Mouse (Mus musculus) midbrain, embryonic 10.5 days (tissue): ENCODE data around the gene Samd14. TPM values are rescaled to one million over a fixed set of nuclear protein-coding genes. Genes with fewer than 3 reads are reported as not detected.

Source experiments
- DNase-seq: peaks from one replicate; pipeline ENCODE4 v3.0.0-alpha.2; 2017; ENCODE audit warnings: low spot score
- H3K27ac ChIP-seq: fragments of 300-500 bp; sonication (generic); replicated peaks from 2 replicates; pipeline ENCODE4 v1.5.1; 2016; ENCODE audit warnings: mild to moderate bottlenecking
- H3K27me3 ChIP-seq: fragments of 300-500 bp; sonication (generic); 2 replicates; pipeline ENCODE4 v1.6.1; 2016; ENCODE audit warnings: low read depth, mild to moderate bottlenecking; ENCODE audit not compliant: poor library complexity, severe bottlenecking
- H3K36me3 ChIP-seq: fragments of 300-500 bp; sonication (generic); 2 replicates; pipeline ENCODE4 v1.6.1; 2016; ENCODE audit warnings: mild to moderate bottlenecking, moderate library complexity
- H3K4me1 ChIP-seq: fragments of 300-500 bp; sonication (generic); 2 replicates; pipeline ENCODE4 v1.6.1; 2016
- H3K4me3 ChIP-seq: fragments of 300-500 bp; sonication (generic); 2 replicates; pipeline ENCODE4 v1.5.1; 2016; ENCODE audit warnings: mild to moderate bottlenecking, moderate library complexity
- H3K9me3 ChIP-seq: fragments of 300-500 bp; sonication (generic); replicated peaks from 2 replicates; pipeline ENCODE4 v1.6.1; 2016; ENCODE audit warnings: mild to moderate bottlenecking
- WGBS: fragments of 180-500 bp; shearing (Covaris S2); methylation state at CpG from one replicate; pipeline ENCODE4 v1.1.7; 2016; 5-methylcytosine and 5-hydroxymethylcytosine counted together
- polyA plus RNA-seq: library from polyadenylated mRNA; unstranded; fragments of >200 nt; fragmentation: Nextera tagmentation; extraction: Ambion mirVana; gene quantifications from 2 replicates; pipeline ENCODE4 v1.2.1, GENCODE M21; 2016

Samd14 gene
- polyA plus RNA-seq, 1 experiment from 2014 or later: 40.8 TPM

DNA sequence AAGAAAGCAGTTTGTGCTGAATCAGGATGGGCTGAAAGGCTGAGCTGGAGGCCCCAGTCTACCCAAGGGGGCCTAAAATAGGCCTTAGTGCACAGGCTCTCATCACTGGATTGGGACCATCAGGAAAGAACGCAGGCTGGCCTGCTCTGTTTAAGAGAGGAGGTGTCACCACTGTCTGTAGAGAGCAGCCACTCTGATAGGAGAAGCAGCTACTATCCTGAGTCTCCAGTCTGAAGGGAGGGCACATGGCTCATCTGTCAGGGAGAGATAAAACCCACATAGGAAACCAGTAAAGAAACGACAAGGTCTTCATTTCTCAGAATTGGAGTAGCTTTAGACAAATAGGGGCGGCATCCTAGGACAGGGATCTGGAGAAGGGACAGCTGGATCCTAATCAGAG, 2.4 kb downstream of the Samd14 start:
- H3K4me3 ChIP-seq: peak overlapping the region; percentile 93

DNA sequence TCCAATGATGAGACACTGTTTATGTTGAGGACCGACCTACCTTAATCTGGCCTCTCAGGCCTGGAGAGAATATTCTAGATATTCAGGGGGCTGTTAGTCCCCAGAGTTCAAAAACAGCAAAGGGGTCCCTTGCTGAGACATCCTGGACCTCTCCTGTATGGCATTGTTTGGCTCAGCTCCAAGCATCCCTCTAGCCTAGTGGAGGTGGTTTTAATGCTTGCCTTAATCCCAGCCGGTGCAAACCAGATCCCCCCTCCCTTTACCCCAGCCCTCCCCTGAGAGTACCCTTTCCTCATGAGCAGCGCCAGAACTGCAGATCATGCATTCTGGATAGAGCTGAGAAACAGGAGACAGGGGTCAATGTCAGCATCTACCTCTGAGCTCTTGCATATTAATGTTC, 2.8 kb downstream of the Samd14 start:
- no peak for DNase-seq
- peak overlapping the region; percentile 93 for H3K4me3 ChIP-seq
- peaks cover 48% of the 10 kb centered on the region for H3K36me3 ChIP-seq
- H3K27ac ChIP-seq: peak overlapping the region; percentile 97
- no peaks in the 10 kb centered on the region for H3K27me3 ChIP-seq
- WGBS: 44% methylated on average over 3 of the region's 3 CpGs
- no peaks in the 10 kb centered on the region for H3K9me3 ChIP-seq
- H3K4me1 ChIP-seq: peaks cover 60% of the 10 kb centered on the region

More for the DNA sequence above, 2.4 kb downstream of the Samd14 start:
- Histone ChIP-seq H3K9me3 (no peaks in the 10 kb centered on the region), H3K4me1 (peaks cover 63% of the 10 kb centered on the region), H3K27me3 (no peaks in the 10 kb centered on the region), H3K27ac (peak overlapping the region; percentile 97), H3K36me3 (peaks cover 44% of the 10 kb centered on the region)
- DNase-seq: no peak
- 67% methylated on average over 3 of the region's 3 CpGs for WGBS

DNA sequence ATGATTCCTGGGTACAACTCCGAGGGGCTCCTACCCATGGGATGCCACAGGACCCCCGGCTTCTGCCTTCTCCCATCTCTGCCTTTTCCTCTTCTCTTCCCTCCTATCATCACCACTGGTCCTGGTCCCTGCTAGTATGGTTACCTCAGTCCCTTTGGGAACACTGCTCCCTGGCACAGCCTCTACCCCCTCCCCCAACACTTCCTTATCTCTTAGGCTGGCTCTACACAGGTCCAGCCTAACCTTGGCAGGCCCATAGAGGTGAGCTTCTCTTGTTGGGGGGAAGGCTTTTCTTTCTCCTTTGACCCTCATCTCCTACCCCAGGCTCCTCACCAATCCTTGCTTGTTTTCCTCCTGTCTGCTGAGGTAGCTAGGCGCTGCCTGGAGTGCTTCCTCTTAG, 5.8 kb downstream of the Samd14 start:
- 83% methylated on average over 3 of the region's 3 CpGs for WGBS
- peak overlapping the region; percentile 33 for H3K27ac ChIP-seq
- H3K27me3 ChIP-seq: peaks cover 25% of the 10 kb centered on the region
- peaks cover 78% of the 10 kb centered on the region for H3K36me3 ChIP-seq
- no peak for DNase-seq
- no peak overlapping the region for H3K4me3 ChIP-seq
- H3K4me1 ChIP-seq: peaks cover 36% of the 10 kb centered on the region
- no peaks in the 10 kb centered on the region for H3K9me3 ChIP-seq

DNA sequence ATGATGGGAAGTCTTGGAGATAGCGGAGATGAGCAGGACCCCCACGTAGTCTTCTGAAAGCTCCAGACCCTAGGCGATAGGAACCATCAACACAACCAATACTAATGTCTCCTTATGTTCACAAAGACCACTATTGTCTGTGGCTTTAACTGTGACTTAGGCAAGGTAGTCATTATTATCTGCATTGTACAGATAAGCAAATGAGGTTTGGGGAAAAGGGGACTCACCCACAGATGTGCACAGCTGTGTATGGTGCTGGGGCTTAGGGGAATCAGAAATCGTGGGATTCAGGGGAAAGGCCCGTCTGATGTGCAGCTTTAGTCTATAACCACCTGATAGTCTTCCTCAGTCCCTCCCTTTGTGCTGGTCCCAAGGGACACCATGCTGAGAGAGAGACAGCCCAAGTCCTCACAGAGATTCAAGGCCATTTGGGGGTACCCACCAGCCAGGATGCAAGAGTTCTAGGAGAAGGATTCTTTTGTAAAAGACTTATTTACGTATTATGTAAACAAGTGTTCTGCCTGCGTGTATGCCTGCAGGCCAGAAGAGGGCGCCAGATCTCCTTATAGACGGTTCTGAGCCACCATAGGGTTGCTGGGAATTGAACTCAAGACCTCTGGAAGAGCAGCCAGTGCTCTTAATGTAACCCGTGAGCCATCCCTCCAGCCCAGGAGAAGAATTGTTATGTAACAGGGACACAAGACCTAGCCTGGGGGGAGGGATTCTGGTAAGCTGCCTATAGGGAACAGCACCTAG, 12.7 kb downstream of the Samd14 start:
- Histone ChIP-seq H3K4me1 (peaks cover 9% of the 10 kb centered on the region; the same call in 1 of the 2 replicates), H3K36me3 (peaks cover 88% of the 10 kb centered on the region), H3K9me3 (no peaks in the 10 kb centered on the region), H3K27ac (no peak overlapping the region), H3K4me3 (no peak overlapping the region), H3K27me3 (peaks cover 25% of the 10 kb centered on the region)
- 81% methylated on average over 10 of the region's 10 CpGs for WGBS
- no peak for DNase-seq

DNA sequence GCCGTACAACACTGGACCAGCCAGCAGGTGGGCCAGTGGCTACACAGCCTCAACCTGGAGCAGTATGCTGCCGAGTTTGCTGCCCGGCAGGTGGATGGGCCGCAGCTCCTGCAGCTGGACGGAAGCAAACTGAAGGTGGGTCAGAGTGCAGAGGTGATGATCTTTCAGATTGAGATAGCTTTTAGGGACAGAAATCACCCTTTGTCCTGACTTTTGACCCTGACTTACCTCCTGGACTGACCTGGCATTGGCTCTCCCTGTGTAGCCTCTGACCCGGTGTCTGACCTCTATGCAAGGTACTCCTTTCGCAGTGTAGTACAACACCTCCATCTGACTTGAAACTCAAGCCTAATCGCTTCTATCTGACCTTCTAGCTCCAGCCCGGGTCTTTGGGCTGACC, 13.8 kb downstream of the Samd14 start:
- H3K9me3 ChIP-seq: no peaks in the 10 kb centered on the region
- no peak overlapping the region for H3K27ac ChIP-seq
- H3K4me3 ChIP-seq: no peak overlapping the region
- peaks cover 18% of the 10 kb centered on the region for H3K27me3 ChIP-seq
- DNase-seq: no peak
- WGBS: 95% methylated on average over 9 of the region's 9 CpGs
- peaks cover 18% of the 10 kb centered on the region for H3K4me1 ChIP-seq
- H3K36me3 ChIP-seq: peaks cover 77% of the 10 kb centered on the region

DNA sequence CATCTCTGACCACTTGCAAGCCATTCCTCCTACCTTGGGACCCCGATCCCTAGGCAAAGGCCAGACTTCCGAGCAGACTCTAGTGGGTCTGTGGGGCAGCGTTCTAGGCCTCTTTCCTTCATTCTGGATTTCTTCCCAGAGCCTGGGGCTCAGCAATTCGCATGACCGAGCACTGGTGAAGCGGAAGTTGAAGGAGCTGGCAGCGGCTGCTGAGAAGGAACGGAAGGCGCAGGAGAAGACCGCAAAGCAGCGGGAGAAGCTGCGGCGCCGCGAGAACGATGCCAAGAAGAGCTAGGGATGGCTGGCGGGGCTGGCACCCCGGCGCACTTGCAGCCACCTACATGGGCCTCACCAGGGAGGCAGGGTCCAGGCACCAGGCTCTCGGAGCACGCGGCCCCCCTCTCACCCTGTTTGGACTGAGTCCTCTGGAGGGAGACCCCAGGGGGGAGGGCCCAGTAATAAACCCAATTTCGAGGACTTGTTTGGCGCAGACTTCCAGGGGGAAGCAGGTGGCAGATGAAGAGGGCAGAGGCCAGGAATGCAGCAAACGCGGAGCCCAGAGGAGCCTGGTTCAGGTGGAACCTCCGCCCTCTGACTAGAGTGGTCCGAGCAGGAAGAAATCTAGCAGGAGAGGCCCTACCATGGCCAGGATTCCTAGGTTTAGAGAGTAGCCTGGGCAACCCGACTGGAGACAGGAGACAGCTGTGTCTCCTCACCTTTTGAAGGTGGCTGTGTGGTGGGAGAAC, 14.9 kb downstream of the Samd14 start:
- Histone ChIP-seq H3K4me1 (peaks cover 18% of the 10 kb centered on the region), H3K9me3 (no peaks in the 10 kb centered on the region), H3K4me3 (no peak overlapping the region), H3K27me3 (peaks cover 6% of the 10 kb centered on the region; the same call in 1 of the 2 replicates), H3K36me3 (peaks cover 66% of the 10 kb centered on the region), H3K27ac (no peak overlapping the region; the same call in 1 of the 2 replicates)
- WGBS: 75% methylated on average over 29 of the region's 29 CpGs
- no peak for DNase-seq

DNA sequence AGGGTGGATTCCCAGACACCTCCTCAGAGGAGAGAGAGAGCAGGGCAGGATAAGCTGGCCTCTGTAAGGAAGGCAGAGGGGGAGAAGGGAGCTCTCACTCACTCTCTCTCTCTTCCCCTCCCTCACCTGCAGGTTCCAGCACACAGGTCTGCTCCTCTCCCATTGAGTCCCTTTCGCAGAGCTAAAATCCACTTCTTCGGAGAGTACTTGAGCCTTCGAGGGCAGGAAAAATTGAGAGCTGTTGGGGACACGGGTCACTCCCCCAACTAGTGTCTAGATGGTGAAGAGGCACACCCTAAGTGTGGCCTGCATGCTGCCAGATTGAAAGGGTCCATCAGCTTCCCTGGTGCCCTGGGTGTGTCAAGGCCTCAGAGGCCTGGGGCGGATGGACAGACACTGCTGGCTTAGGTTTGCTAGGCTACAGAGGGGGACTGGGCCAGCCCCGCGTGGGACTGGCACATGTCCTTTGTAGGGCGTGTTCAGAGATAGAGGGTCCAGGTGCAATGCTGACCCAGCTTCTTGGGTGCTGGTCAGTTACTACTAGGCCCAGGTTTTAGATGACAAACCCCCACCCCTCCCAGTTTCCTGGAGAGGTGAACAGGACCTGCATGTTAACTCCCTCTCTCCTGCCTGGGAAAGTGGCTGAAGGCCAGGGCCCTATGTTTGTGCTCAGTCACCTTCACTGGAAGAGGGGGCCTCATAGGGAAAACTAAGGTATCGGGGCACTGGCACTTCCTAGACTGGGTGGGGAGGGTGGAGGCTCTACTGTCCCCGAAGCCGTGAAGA, 15.7 kb downstream of the Samd14 start:
- no peak for DNase-seq
- no peak overlapping the region for H3K4me3 ChIP-seq
- WGBS: 89% methylated on average over 11 of the region's 11 CpGs
- H3K27ac ChIP-seq: 0 out of 2 replicates have a peak overlapping the region, but pooled peaks have one; percentile 33
- H3K9me3 ChIP-seq: no peaks in the 10 kb centered on the region
- peaks cover 18% of the 10 kb centered on the region for H3K4me1 ChIP-seq
- peaks cover 58% of the 10 kb centered on the region for H3K36me3 ChIP-seq
- H3K27me3 ChIP-seq: no peaks in the 10 kb centered on the region

DNA sequence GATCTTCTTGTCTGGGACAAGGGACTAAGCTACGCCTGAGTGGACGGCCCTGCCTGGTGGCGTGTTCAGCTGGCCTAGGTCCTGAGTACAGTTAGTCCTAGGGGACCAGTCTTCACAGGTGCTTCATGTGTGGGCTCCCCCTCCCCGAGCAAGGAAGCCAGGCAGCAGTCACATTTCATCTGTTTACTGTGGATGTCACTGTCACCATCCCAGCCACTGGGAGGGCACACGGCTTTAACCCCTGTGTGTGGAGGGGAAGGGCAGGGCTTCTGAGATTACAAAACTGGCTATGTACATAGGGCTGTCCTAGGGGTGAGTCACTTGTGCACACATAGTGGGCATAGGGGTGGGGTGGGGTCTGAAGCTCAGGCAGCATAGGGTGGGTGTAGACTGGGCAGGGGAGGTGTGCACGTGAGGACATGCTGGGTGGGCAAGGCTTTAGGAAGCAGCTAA, 16.4 kb downstream of the Samd14 start:
- H3K4me1 ChIP-seq: peaks cover 18% of the 10 kb centered on the region
- H3K27me3 ChIP-seq: no peaks in the 10 kb centered on the region
- 79% methylated on average over 6 of the region's 6 CpGs for WGBS
- no peaks in the 10 kb centered on the region for H3K9me3 ChIP-seq
- peaks cover 51% of the 10 kb centered on the region for H3K36me3 ChIP-seq
- DNase-seq: no peak
- no peak overlapping the region for H3K27ac ChIP-seq
- no peak overlapping the region for H3K4me3 ChIP-seq

DNA sequence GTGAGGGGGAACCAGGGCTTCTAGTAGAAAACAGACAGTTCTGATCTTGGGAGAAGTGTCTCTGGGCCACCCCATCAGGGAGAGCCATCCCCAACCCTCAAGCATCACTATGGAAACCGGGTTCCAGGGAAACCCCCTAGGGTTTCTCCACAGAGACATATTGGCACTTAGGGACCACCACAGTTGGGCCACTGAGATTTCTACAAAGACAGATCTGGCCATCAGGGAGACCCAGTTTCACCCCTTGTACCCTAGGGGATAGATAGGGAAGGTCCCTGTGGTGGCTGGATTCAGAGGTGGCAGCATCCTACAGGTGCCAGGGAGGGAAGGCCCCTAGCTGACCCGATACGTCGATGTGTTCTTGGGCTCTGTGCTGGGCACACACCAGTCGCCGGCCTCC, 17.2 kb downstream of the Samd14 start:
- H3K4me3 ChIP-seq: no peak overlapping the region
- H3K9me3 ChIP-seq: no peaks in the 10 kb centered on the region
- no peak for DNase-seq
- 86% methylated on average over 6 of the region's 6 CpGs for WGBS
- peaks cover 18% of the 10 kb centered on the region for H3K4me1 ChIP-seq
- H3K27ac ChIP-seq: no peak overlapping the region
- peaks cover 44% of the 10 kb centered on the region for H3K36me3 ChIP-seq
- no peaks in the 10 kb centered on the region for H3K27me3 ChIP-seq

DNA sequence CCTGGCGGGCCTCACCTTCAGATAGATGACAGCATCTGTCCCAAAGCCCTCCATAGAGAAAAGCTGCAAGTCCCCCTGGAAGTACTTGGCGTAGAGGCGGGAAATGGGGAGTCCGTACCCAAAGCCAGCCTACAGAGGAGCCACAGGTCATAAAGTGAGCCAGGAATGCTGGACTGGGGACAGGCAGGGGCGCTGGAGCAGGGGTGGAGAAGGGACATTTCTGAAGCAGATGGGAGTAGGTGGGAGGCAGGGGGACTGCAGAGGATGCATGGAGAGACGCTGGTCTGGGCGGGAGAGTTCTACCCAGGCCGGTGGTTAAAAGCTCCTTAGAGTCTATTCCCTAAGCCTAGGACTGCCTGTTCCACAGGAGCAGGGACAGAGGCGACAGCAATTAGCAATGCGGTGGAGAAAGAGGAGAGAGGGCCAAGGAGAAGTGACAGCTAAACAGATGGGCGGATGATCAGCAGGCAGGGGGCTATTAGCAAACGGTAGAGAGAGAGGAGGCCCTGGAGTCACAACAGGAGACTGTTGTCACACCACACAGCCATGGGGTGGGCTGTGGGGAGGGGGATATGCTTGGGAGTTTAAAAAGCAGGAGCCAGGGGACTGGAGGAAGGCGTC, 18.3 kb downstream of the Samd14 start:
- 0 out of 2 replicates have a peak, but pooled peaks cover 4% of the 10 kb centered on the region for H3K27me3 ChIP-seq
- H3K9me3 ChIP-seq: no peaks in the 10 kb centered on the region
- 0 out of 2 replicates have a peak overlapping the region, but pooled peaks have one; percentile 23 for H3K27ac ChIP-seq
- no peak overlapping the region for H3K4me3 ChIP-seq
- DNase-seq: no peak
- H3K36me3 ChIP-seq: peaks cover 32% of the 10 kb centered on the region
- 40% methylated on average over 13 of the region's 13 CpGs for WGBS
- peaks cover 18% of the 10 kb centered on the region for H3K4me1 ChIP-seq

DNA sequence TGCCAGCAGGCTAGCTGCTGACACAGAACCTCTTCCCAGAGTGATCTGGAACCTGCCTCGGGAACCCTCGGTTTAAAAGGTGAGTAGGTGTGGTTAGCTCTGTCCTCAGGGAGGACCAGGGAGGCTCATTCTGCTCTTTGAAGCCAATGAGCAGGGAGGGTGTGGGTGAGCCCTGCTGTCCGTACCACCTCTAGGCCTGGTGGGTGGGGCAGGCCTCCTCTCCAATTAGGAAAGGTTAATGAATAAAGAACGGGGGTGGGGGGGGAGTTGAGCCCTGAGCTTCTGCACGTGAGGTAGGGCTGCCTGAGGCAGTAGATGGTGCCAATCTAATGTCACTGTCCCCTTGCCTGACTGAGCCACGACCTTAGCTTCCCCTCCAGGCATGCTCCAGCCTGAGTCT, 23.3 kb downstream of the Samd14 start:
- Histone ChIP-seq H3K27me3 (peaks cover 9% of the 10 kb centered on the region; the same call in 1 of the 2 replicates), H3K36me3 (no peaks in the 10 kb centered on the region), H3K27ac (no peak overlapping the region), H3K9me3 (no peaks in the 10 kb centered on the region), H3K4me1 (peaks cover 5% of the 10 kb centered on the region), H3K4me3 (no peak overlapping the region)
- no peak for DNase-seq
- WGBS: 43% methylated on average over 6 of the region's 6 CpGs

DNA sequence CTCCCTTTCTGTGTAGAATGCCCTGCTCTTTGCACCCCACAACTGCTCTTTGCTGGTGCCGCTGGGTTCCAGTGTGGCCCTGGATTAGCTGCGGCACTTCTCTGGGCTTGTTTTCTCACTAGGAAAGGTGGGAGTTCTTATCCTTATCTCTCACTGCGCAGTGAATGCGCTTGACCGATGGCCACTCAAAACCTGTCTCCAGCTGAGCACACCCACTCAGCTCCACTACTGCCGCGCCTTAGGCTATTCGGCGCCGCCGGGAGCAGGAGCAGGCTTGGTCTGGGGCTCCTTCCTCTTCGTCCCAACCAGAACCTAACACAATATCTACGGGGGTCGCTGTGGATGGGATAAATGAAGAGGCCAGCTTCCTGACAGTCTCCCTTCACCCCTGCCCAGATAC, 23.9 kb downstream of the Samd14 start:
- H3K9me3 ChIP-seq: no peaks in the 10 kb centered on the region
- DNase-seq: no peak
- H3K27me3 ChIP-seq: peaks cover 9% of the 10 kb centered on the region; the same call in 1 of the 2 replicates
- H3K36me3 ChIP-seq: no peaks in the 10 kb centered on the region
- peaks cover 3% of the 10 kb centered on the region; the same call in 1 of the 2 replicates for H3K4me1 ChIP-seq
- H3K27ac ChIP-seq: no peak overlapping the region; the same call in 1 of the 2 replicates
- H3K4me3 ChIP-seq: no peak overlapping the region
- 78% methylated on average over 14 of the region's 14 CpGs for WGBS
